Mouse (Mus musculus) kidney, adult 18-20 months (tissue): ENCODE measurements around the gene Tceal6.
"Not testable (repeated sequence)": the region's sequence is repeated elsewhere in the genome, so short reads cannot be mapped to it uniquely, and the experiment has no call there.

Experiments used
- DNase-seq: peaks from one replicate; pipeline ENCODE4 v3.0.0; 2021

Tceal6 gene

GRCm38 (mm10) chrX:135210436-135211221 is at the start of gene Tceal6:
Gene Tceal6 (minus strand): TSS chrX:135210687.
- no peak for DNase-seq

GRCm38 (mm10) chrX:135209773-135210435 is 583 bp downstream of the Tceal6 start:
- not testable (repeated sequence) for DNase-seq

GRCm38 (mm10) chrX:135189924-135190323 is 20.6 kb downstream of the Tceal6 start:
- not testable (repeated sequence) for DNase-seq

- not testable (repeated sequence) for DNase-seq
These were observed 21.8 kb downstream of the Tceal6 start for GRCm38 (mm10) chrX:135188661-135189060.

GRCm38 (mm10) chrX:135177532-135177931 is 33.0 kb downstream of the Tceal6 start, which contains the start of gene Gm15023:
Gene Gm15023 (minus strand): TSS chrX:135177632.
- DNase-seq, result not testable (repeated sequence)
